Mouse (Mus musculus) liver, embryonic 14.5 days (tissue): ENCODE measurements around the gene E130311K13Rik. TPM values are rescaled to one million over a fixed set of nuclear protein-coding genes. Genes with fewer than 3 reads are reported as not detected.

Experiments used
- ATAC-seq: fragments of 200-750 bp; cut with Nextera tagmentation; 2 replicates; pipeline ENCODE4 v1.8.0; 2017; ENCODE audit warnings: moderate number of reproducible peaks, mild to moderate bottlenecking, moderate library complexity; ENCODE audit not compliant: insufficient read depth
- DNase-seq, 3 experiments: peaks; one replicate each; pipeline ENCODE4 v3.0.0-alpha.2; 2012 to 2013; ENCODE audit warnings: low read depth in 3 of 3, low spot score in 3 of 3
- H3K27ac ChIP-seq: fragments of 300-500 bp; sonication (generic); 2 replicates; pipeline ENCODE4 v1.5.1; 2014; ENCODE audit warnings: moderate library complexity, mild to moderate bottlenecking, control low read depth, inconsistent platforms
- H3K27me3 ChIP-seq: fragments of 300-500 bp; sonication (generic); 2 replicates; pipeline ENCODE4 v1.6.1; 2014; ENCODE audit warnings: mild to moderate bottlenecking, low read length, moderate library complexity; ENCODE audit not compliant: control insufficient read depth, insufficient read depth
- H3K36me3 ChIP-seq: fragments of 300-500 bp; sonication (generic); replicated peaks from 2 replicates; pipeline ENCODE4 v1.6.1; 2014; ENCODE audit warnings: low read depth; ENCODE audit not compliant: control insufficient read depth, insufficient read depth
- H3K4me1 ChIP-seq, 2 experiments: fragments of 200-500 bp in 1 of 2; fragments of 300-500 bp in 1 of 2; sonication (generic) in 1 of 2; replicated peaks; 2 replicates each; pipeline ENCODE4 v1.6.1; 2012 to 2014; ENCODE audit warnings: antibody characterized with exemption in 1 of 2, inconsistent platforms in 1 of 2, low read length in 1 of 2; ENCODE audit not compliant: control insufficient read depth in 2 of 2, insufficient read depth in 2 of 2
- H3K4me2 ChIP-seq: fragments of 300-500 bp; sonication (generic); 2 replicates; pipeline ENCODE4 v1.6.1; 2014; ENCODE audit warnings: low read depth, mild to moderate bottlenecking, control low read depth, moderate library complexity
- H3K4me3 ChIP-seq, 2 experiments: fragments of 200-500 bp in 1 of 2; fragments of 300-500 bp in 1 of 2; sonication (generic) in 1 of 2; 2 replicates each; pipeline ENCODE4 v1.5.1; 2012 to 2014; ENCODE audit warnings: low read depth in 2 of 2, low read length in 2 of 2, mild to moderate bottlenecking in 2 of 2, control low read depth in 1 of 2, inconsistent platforms in 1 of 2, moderate library complexity in 1 of 2; ENCODE audit not compliant: insufficient read depth in 1 of 2
- H3K9ac ChIP-seq: fragments of 300-500 bp; sonication (generic); replicated peaks from 2 replicates; pipeline ENCODE4 v1.6.1; 2014; ENCODE audit warnings: mild to moderate bottlenecking, control low read depth, moderate library complexity
- H3K9me3 ChIP-seq: fragments of 300-500 bp; sonication (generic); 2 replicates; pipeline ENCODE4 v1.6.1; 2016; ENCODE audit warnings: low read length, mixed read lengths; ENCODE audit not compliant: control insufficient read depth
- CTCF ChIP-seq: IDR thresholded peaks from 2 replicates; pipeline ENCODE4 v1.5.1; 2016; ENCODE audit warnings: antibody characterized with exemption, low read depth, control low read depth
- EP300 ChIP-seq: IDR thresholded peaks from 2 replicates; pipeline ENCODE4 v1.6.1; 2016; ENCODE audit warnings: antibody characterized with exemption, low read depth
- WGBS: fragments of 180-500 bp; shearing (Covaris S2); extraction: QIAGEN DNeasy Blood & Tissue Kit; methylation state at CpG from one replicate; pipeline ENCODE4 v1.1.7; 2014; ENCODE audit not compliant: insufficient replicate concordance; 5-methylcytosine and 5-hydroxymethylcytosine counted together
- polyA plus RNA-seq, 2 experiments: library from polyadenylated mRNA; depleted of rRNA in 1 of 2; stranded (reverse) in 1 of 2; unstranded in 1 of 2; fragments of >200 nt; fragmentation: Nextera tagmentation in 1 of 2; extraction: Ambion mirVana in 1 of 2; gene quantifications; 2 replicates each; pipeline versions ENCODE4 v1.2.1 to v1.2.3; 2012 to 2014

E130311K13Rik gene
- polyA plus RNA-seq (2012; rRNA removed): 0.65 and 1.1 TPM in 2 replicates
- polyA plus RNA-seq (2014; fragmentation: Nextera tagmentation; extraction: Ambion mirVana): 1.2 and 1.9 TPM in 2 replicates

DNA sequence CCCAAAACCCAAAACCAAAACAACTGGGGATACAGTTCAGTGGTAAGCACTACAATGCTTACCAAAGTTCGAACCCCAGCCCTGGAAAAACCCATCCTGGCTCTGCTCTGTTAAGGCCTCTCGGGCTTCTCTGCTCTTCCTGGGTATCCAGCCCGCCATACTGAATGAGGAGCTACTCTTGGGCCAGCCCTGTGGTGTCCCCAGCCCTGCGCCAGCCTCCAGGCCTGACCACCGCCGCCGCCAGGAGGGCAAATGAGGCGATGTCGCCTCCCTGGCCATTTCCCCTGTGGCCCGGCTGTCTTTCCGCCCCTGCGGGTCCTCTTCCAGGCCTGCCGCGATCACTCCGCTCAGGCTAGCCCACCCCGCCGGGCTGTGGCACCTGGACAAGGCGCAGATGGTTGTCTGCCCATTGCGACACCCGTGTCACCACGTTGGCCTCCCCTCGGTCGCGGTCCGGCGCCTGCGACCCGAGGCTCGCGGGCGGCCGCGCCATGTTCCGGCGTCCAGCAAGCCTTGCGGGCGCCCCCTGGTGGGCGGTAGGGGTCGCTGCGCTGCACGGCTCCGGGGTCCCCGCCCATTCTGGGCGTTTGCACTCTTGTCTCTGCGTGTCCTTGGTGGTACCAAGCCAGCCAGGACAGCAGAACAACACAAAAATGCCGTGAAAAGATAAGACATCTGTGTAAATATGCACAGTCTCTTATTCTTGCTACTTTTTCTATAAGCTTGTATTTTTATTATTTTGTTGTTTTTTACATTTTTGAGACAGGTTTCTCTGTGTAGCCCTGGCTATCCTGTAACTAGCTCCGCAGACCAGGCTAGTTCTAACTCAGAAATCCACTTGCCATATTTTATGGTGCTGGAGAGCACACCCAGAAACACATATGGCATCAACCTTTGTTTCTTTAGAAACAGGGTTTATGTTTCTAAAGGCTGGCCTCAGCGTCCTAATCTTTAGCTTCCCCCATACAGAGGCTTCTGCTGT, at the start of gene E130311K13Rik:
Gene E130311K13Rik, minus strand, starts transcription at position 595 of the 982 bp plus-strand sequence.
- Histone ChIP-seq H3K4me3 (peak within 1 kb of the TSS; percentile 64 to 78), H3K4me1 (no peaks in the 10 kb centered on the region), H3K4me2 (peak within 1 kb of the TSS; percentile 65), H3K9ac (peak within 1 kb of the TSS; percentile 69), H3K27me3 (no peaks in the 10 kb centered on the region), H3K9me3 (no peaks in the 10 kb centered on the region), H3K36me3 (no peaks in the 10 kb centered on the region), H3K27ac (no peak within 1 kb of the TSS)
- TF ChIP-seq CTCF (peak; percentile 81), EP300 (no peak)
- 5% methylated on average over 48 of the region's 48 CpGs for WGBS
- ATAC-seq: peak; percentile 94
- peak; percentile 63 to 64 (median 63) for DNase-seq

DNA sequence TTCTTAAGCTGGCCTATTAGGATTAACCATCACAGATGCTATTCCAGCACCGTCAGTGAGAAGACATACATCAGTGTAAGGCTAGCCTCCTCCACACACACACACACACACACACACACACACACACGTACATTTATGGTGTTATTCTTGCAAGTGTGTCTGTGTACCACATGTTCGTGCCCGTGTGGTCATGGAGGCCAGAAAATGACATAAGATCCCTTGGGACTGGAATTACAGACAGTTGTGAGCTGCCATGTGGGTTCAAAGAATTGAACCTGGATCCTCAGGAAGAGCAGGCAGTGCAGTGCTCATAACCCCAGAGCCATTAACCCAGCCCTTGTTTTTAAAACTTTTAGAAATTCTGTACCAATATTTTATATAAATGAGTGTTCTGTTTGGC, 48.6 kb upstream of the E130311K13Rik start:
- H3K36me3 ChIP-seq: peaks cover 12% of the 10 kb centered on the region
- peaks cover 6 to 14% of the 10 kb centered on the region in 2 experiments for H3K4me1 ChIP-seq
- TF ChIP-seq EP300: no peak
- no peak for TF ChIP-seq CTCF
- ATAC-seq (no peak), DNase-seq (no peak)
- no peak overlapping the region for H3K27ac ChIP-seq
- H3K9ac ChIP-seq: no peak overlapping the region; the same call in 1 of the 2 replicates
- no peaks in the 10 kb centered on the region for H3K9me3 ChIP-seq
- H3K4me2 ChIP-seq: peak overlapping the region; percentile 87
- WGBS: 76% methylated on average over 4 of the region's 4 CpGs
- H3K4me3 ChIP-seq: peak overlapping the region in 1 of 2 experiments; percentile 93; a peak in 2 of 4 replicates
- no peaks in the 10 kb centered on the region for H3K27me3 ChIP-seq

DNA sequence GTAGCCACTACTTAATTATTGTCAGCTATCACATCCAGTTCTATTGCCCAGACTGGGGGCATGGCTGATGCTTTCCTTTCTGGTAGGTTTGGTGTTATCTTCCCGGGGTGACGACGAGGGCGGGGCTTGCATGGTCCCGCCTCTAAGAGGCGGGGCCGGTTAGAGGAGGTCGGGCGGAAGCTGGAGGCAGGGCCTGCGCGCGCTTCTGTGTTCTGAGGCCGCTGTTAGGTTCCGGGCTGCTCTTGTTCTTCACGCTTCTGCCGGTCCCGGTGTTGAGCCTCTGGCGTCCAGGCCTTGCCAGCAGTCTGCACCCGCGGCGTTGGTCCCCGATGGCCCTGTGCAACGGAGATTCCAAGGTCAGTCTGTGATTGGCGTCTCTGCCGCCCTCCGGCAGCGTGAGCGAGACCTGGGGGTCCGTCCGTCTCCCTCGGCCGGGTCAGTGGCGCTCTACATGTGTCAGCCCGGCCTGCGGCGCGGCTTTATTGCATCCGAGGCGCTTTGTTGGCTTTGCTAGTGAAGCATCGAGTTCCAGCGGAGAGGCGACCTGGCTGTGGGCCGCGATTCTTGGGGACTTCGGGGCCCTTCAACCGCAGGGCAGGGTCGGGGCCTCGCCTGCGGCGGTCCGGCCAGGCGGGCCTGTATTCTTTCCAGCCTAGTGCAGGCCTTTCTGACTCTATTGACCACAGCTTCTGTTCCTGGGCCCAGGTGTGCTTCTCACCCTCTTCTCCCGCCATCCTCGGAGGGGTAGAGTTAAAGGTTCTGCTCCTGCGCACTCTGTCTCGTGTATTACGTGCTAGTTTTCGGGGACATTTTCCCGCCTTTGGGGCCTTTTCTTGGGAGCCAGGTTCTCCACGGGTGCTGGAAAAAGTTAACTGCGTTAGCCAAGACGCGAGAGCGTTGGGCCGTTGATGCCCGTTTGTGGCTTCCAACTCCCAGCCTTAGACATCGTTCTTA, 47.0 kb upstream of the E130311K13Rik start, which contains the start of gene Gmps:
Gene Gmps, plus strand, starts transcription at position 152 of the 954 bp plus-strand sequence.
- H3K27ac ChIP-seq: peak within 1 kb of the TSS; percentile 65
- TF ChIP-seq EP300: no peak
- TF ChIP-seq CTCF: no peak
- under 1% methylated on average over 67 of the region's 67 CpGs for WGBS
- no peaks in the 10 kb centered on the region for H3K27me3 ChIP-seq
- DNase-seq: peak; percentile 88 to 91 (median 90)
- peak within 1 kb of the TSS; percentile 89 for H3K9ac ChIP-seq
- H3K4me3 ChIP-seq: peak within 1 kb of the TSS; percentile 87 to 93
- H3K4me2 ChIP-seq: peak within 1 kb of the TSS; percentile 87
- ATAC-seq: peak; percentile 97
- H3K36me3 ChIP-seq: peaks cover 7% of the 10 kb centered on the region
- H3K4me1 ChIP-seq: peaks cover 6 to 14% of the 10 kb centered on the region in 2 experiments
- H3K9me3 ChIP-seq: no peaks in the 10 kb centered on the region

DNA sequence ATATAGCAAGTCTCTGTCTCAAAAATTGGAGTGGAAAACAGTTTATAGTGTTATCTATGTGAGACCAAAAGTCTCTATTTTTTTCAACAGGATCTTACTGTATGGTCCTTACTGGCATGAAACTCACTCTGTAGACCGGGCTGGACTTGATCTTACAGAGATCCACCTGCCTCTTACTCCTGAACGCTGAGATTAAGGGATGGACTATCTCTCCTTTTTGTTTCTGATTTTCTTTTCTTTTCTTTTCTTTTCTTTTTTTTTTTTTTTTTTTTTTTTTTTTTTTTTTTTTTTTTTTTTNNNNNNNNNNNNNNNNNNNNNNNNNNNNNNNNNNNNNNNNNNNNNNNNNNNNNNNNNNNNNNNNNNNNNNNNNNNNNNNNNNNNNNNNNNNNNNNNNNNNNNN, 36.7 kb upstream of the E130311K13Rik start:
- 59% methylated on average over 2 of the region's 2 CpGs for WGBS
- Histone ChIP-seq H3K9me3 (no peaks in the 10 kb centered on the region), H3K4me3 (no peak overlapping the region), H3K27ac (no peak overlapping the region), H3K4me2 (no peak overlapping the region), H3K4me1 (peaks cover 6 to 18% of the 10 kb centered on the region in 2 experiments), H3K9ac (no peak overlapping the region), H3K27me3 (no peaks in the 10 kb centered on the region), H3K36me3 (no peaks in the 10 kb centered on the region)
- no peak for TF ChIP-seq EP300
- DNase-seq (no peak), ATAC-seq (no peak)
